ENCODE assay signal across 9 mouse cellular contexts in genomic region chr17:69438990-69439491, GRCm38 (mm10). TPM values are rescaled to one million over a fixed set of nuclear protein-coding genes. Genes with fewer than 3 reads are reported as not detected.
DNase-seq lines count a peak whose midpoint lies in the region; ATAC-seq and TF ChIP-seq lines count a peak whose summit lies in the region.
"Had no signal": no experiment of that assay in that cellular context is flagged by ENCODE, and none has a peak within 500 bp of the region (broad histone marks: within the 10 kb centered on the region; RNA-seq: fewer than 3 reads in every experiment).

Gene Akain1 (plus strand): TSS chr17:69439326.

- no peak for TF ChIP-seq EP300 in liver, embryonic 14.5 days (IDR thresholded peaks at IDR 0.05; ENCODE audit: low read depth)
- TF ChIP-seq EP300 in stomach, postnatal 0 days (optimal IDR thresholded peaks at IDR 0.05), result no peak

- TF ChIP-seq CTCF in embryonic fibroblast, embryonic 13.5 days (IDR thresholded peaks at IDR 0.05; ENCODE audit: borderline replicate concordance, insufficient read depth, low read length), result no peak
- no peak for TF ChIP-seq CTCF in liver, embryonic 14.5 days (IDR thresholded peaks at IDR 0.05; ENCODE audit: low read depth)
- no peak for TF ChIP-seq CTCF in stomach, postnatal 0 days (IDR thresholded peaks at IDR 0.05; ENCODE audit: low read depth)

- peaks cover 38% of the 10 kb centered on the region for H3K27me3 ChIP-seq in heart, embryonic 12.5 days (replicated peaks)
- peaks cover 57% of the 10 kb centered on the region for H3K27me3 ChIP-seq in kidney, embryonic 15.5 days
- peaks cover 29% of the 10 kb centered on the region for H3K27me3 ChIP-seq in liver, embryonic 14.5 days (ENCODE audit: control insufficient read depth, insufficient read depth, low read length)
- H3K27me3 ChIP-seq in neural tube, embryonic 11.5 days (ENCODE audit: control insufficient read depth, insufficient read depth, low read length), result peaks cover 42% of the 10 kb centered on the region
- H3K27me3 ChIP-seq in stomach, postnatal 0 days (ENCODE audit: control insufficient read depth, insufficient read depth, low read length), result peaks cover 8% of the 10 kb centered on the region

- peak; percentile 73 for DNase-seq in CD4-positive helper T cell, adult 2 months (ENCODE audit: low read depth, low spot score)
- DNase-seq in brain, adult 2 months (ENCODE audit: low read depth, low spot score), result peak; percentile 79
- peak in 2 of 3 experiments; percentile 19 to 22 for DNase-seq in liver, embryonic 14.5 days (ENCODE audit: low read depth in 3 of 3, low spot score in 3 of 3)
- DNase-seq in neural tube, embryonic 11.5 days (ENCODE audit: low spot score), result peak; percentile 87
- peak; percentile 82 for DNase-seq in stomach, postnatal 0 days (ENCODE audit: low spot score)

- H3K9ac ChIP-seq in heart, embryonic 12.5 days, result peak within 1 kb of the TSS; percentile 61
- no peak within 1 kb of the TSS for H3K9ac ChIP-seq in kidney, embryonic 15.5 days
- H3K9ac ChIP-seq in liver, embryonic 14.5 days (replicated peaks), result no peak within 1 kb of the TSS
- no peak within 1 kb of the TSS for H3K9ac ChIP-seq in neural tube, embryonic 11.5 days (ENCODE audit: low read length)
- no peak within 1 kb of the TSS for H3K9ac ChIP-seq in stomach, postnatal 0 days (ENCODE audit: low read length)

- H3K9me3 ChIP-seq in heart, embryonic 12.5 days (replicated peaks), result no peaks in the 10 kb centered on the region
- no peaks in the 10 kb centered on the region for H3K9me3 ChIP-seq in kidney, embryonic 15.5 days (replicated peaks)
- no peaks in the 10 kb centered on the region for H3K9me3 ChIP-seq in liver, embryonic 14.5 days (ENCODE audit: control insufficient read depth, low read length)
- H3K9me3 ChIP-seq in neural tube, embryonic 11.5 days (ENCODE audit: control insufficient read depth, low read length), result no peaks in the 10 kb centered on the region
- no peaks in the 10 kb centered on the region for H3K9me3 ChIP-seq in stomach, postnatal 0 days (ENCODE audit: control insufficient read depth, low read length)

- H3K27ac ChIP-seq in embryonic fibroblast, embryonic 13.5 days (ENCODE audit: insufficient read depth, low read length), result no peak within 1 kb of the TSS
- H3K27ac ChIP-seq in heart, embryonic 12.5 days (ENCODE audit: poor library complexity, severe bottlenecking), result no peak within 1 kb of the TSS
- no peak within 1 kb of the TSS for H3K27ac ChIP-seq in kidney, embryonic 15.5 days
- H3K27ac ChIP-seq in liver, embryonic 14.5 days, result no peak within 1 kb of the TSS
- H3K27ac ChIP-seq in neural tube, embryonic 11.5 days (ENCODE audit: low read depth, low read length), result no peak within 1 kb of the TSS
- H3K27ac ChIP-seq in stomach, postnatal 0 days (replicated peaks), result no peak within 1 kb of the TSS

- ATAC-seq in heart, embryonic 12.5 days (ENCODE audit: insufficient number of reproducible peaks, low FRiP score), result peak; percentile 91
- peak; percentile 97 for ATAC-seq in kidney, embryonic 15.5 days (replicated peaks; ENCODE audit: low FRiP score)
- ATAC-seq in liver, embryonic 14.5 days (ENCODE audit: insufficient read depth), result peak; percentile 77
- ATAC-seq in neural tube, embryonic 11.5 days (ENCODE audit: insufficient read depth, low FRiP score, low TSS enrichment), result peak; percentile 86
- ATAC-seq in stomach, postnatal 0 days (ENCODE audit: low FRiP score, low TSS enrichment), result peak; percentile 96

- no peak for TF ChIP-seq POLR2A in embryonic fibroblast, embryonic 13.5 days (IDR thresholded peaks at IDR 0.05; ENCODE audit: low read depth, low read length)

- no peaks in the 10 kb centered on the region for H3K36me3 ChIP-seq in heart, embryonic 12.5 days
- no peaks in the 10 kb centered on the region for H3K36me3 ChIP-seq in kidney, embryonic 15.5 days
- H3K36me3 ChIP-seq in liver, embryonic 14.5 days (replicated peaks; ENCODE audit: control insufficient read depth, insufficient read depth, low read depth), result no peaks in the 10 kb centered on the region
- H3K36me3 ChIP-seq in neural tube, embryonic 11.5 days (ENCODE audit: control insufficient read depth, insufficient read depth, low read length), result no peaks in the 10 kb centered on the region
- no peaks in the 10 kb centered on the region for H3K36me3 ChIP-seq in stomach, postnatal 0 days (ENCODE audit: control insufficient read depth, insufficient read depth, low read length)
- H3K36me3 ChIP-seq: G1E had no signal

- under 1% methylated on average over 41 of the region's 44 CpGs for WGBS in heart, embryonic 12.5 days
- WGBS in kidney, embryonic 15.5 days, result under 1% methylated on average over 44 of the region's 44 CpGs
- WGBS in liver, embryonic 14.5 days (ENCODE audit: insufficient replicate concordance), result under 1% methylated on average over 43 of the region's 44 CpGs
- WGBS in neural tube, embryonic 11.5 days, result 1% methylated on average over 30 of the region's 44 CpGs
- WGBS in stomach, postnatal 0 days, result 0% methylated on average over 31 of the region's 44 CpGs

- H3K4me2 ChIP-seq in heart, embryonic 12.5 days, result peak within 1 kb of the TSS; percentile 88
- H3K4me2 ChIP-seq in kidney, embryonic 15.5 days, result peak within 1 kb of the TSS; percentile 69
- peak within 1 kb of the TSS; percentile 41 for H3K4me2 ChIP-seq in liver, embryonic 14.5 days (ENCODE audit: low read depth)
- peak within 1 kb of the TSS; percentile 69 for H3K4me2 ChIP-seq in neural tube, embryonic 11.5 days (ENCODE audit: low read depth)
- H3K4me2 ChIP-seq in stomach, postnatal 0 days (replicated peaks; ENCODE audit: low read depth), result peak within 1 kb of the TSS; percentile 50

- H3K4me3 ChIP-seq in embryonic fibroblast, embryonic 13.5 days (ENCODE audit: insufficient read depth, low read length), result peak within 1 kb of the TSS; percentile 34
- peak within 1 kb of the TSS; percentile 54 for H3K4me3 ChIP-seq in heart, embryonic 12.5 days
- peak within 1 kb of the TSS; percentile 40 for H3K4me3 ChIP-seq in kidney, embryonic 15.5 days (replicated peaks)
- H3K4me3 ChIP-seq in liver, embryonic 14.5 days (ENCODE audit: insufficient read depth in 1 of 2, low read depth in 2 of 2, low read length in 2 of 2), result peak within 1 kb of the TSS in 1 of 2 experiments; percentile 12; a peak in 1 of 4 replicates
- H3K4me3 ChIP-seq in neural tube, embryonic 11.5 days (ENCODE audit: low read depth, low read length), result peak within 1 kb of the TSS; percentile 39
- H3K4me3 ChIP-seq in stomach, postnatal 0 days (ENCODE audit: low read depth, low read length), result peak within 1 kb of the TSS; percentile 19

- H3K4me1 ChIP-seq in embryonic fibroblast, embryonic 13.5 days (ENCODE audit: control insufficient read depth, insufficient read depth, low read length), result no peaks in the 10 kb centered on the region
- peaks cover 22% of the 10 kb centered on the region for H3K4me1 ChIP-seq in heart, embryonic 12.5 days (replicated peaks)
- peaks cover 16% of the 10 kb centered on the region for H3K4me1 ChIP-seq in kidney, embryonic 15.5 days
- H3K4me1 ChIP-seq in liver, embryonic 14.5 days (replicated peaks; ENCODE audit: control insufficient read depth in 2 of 2, insufficient read depth in 2 of 2, low read length in 1 of 2), result no peaks in the 10 kb centered on the region
- peaks cover 6% of the 10 kb centered on the region; the same call in 1 of the 2 replicates for H3K4me1 ChIP-seq in neural tube, embryonic 11.5 days (ENCODE audit: control insufficient read depth, insufficient read depth, low read length)
- no peaks in the 10 kb centered on the region for H3K4me1 ChIP-seq in stomach, postnatal 0 days (replicated peaks; ENCODE audit: control insufficient read depth, insufficient read depth)

RNA-seq across cellular contexts. Expression of gene Akain1, which starts in this region (rescaled TPM):
- polyA plus RNA-seq in embryonic fibroblast, embryonic 13.5 days (2011; ENCODE audit: insufficient read length, low read depth, missing spikeins), result not detected in 2 replicates
- polyA plus RNA-seq in heart, embryonic 12.5 days (2016; fragmentation: Nextera tagmentation; extraction: Ambion mirVana), result not detected in 2 replicates
- not detected in 2 replicates for polyA plus RNA-seq in kidney, embryonic 15.5 days (2015; fragmentation: Nextera tagmentation; extraction: Ambion mirVana)
- not detected in 2 replicates for polyA plus RNA-seq in liver, embryonic 14.5 days (2012; rRNA removed)
- not detected in 2 replicates for polyA plus RNA-seq in liver, embryonic 14.5 days (2014; fragmentation: Nextera tagmentation; extraction: Ambion mirVana)
- 0.27 and 0.32 TPM in 2 replicates for polyA plus RNA-seq in neural tube, embryonic 11.5 days (2014; fragmentation: Nextera tagmentation; extraction: Ambion mirVana)
- polyA plus RNA-seq in stomach, postnatal 0 days (2015; fragmentation: Nextera tagmentation; extraction: Ambion mirVana), result 0.04 TPM in 1 of 2 replicates, not detected in the other
- polyA plus RNA-seq: G1E had no signal

Comparison
In these comparisons a context has a peak if more than half of its experiments do, and no peak if none do; other contexts are left out.
1. Peak in ATAC-seq, H3K4me3 ChIP-seq, H3K9ac ChIP-seq and H3K4me2 ChIP-seq in heart, embryonic 12.5 days; RNA of the gene not detected or under 1 TPM.
2. Peak in ATAC-seq, H3K4me3 ChIP-seq and H3K4me2 ChIP-seq in kidney, embryonic 15.5 days; RNA of the gene not detected or under 1 TPM.
3. Peak in DNase-seq, ATAC-seq and H3K4me2 ChIP-seq in liver, embryonic 14.5 days; RNA of the gene not detected or under 1 TPM.
4. Peak in DNase-seq, ATAC-seq, H3K4me3 ChIP-seq and H3K4me2 ChIP-seq in neural tube, embryonic 11.5 days; RNA of the gene not detected or under 1 TPM.
5. Peak in DNase-seq, ATAC-seq, H3K4me3 ChIP-seq and H3K4me2 ChIP-seq in stomach, postnatal 0 days; RNA of the gene not detected or under 1 TPM.
6. DNase-seq: peak in every context shown above with its lines; median percentile 87 in neural tube, embryonic 11.5 days; 82 in stomach, postnatal 0 days; 79 in brain, adult 2 months; 73 in CD4-positive helper T cell, adult 2 months; 20 in liver, embryonic 14.5 days.